8 mouse cellular contexts compared by ENCODE assay signal in genomic region chr19:21472121-21472780, GRCm38 (mm10). TPM values are rescaled to one million over a fixed set of nuclear protein-coding genes. Genes with fewer than 3 reads are reported as not detected.
A peak's percentile ranks its signal among the peaks of the same experiment; 100 is the strongest.
DNase-seq lines count a peak whose midpoint lies in the region; ATAC-seq and TF ChIP-seq lines count a peak whose summit lies in the region.

No protein-coding gene starts in this region.

- H3K27me3 ChIP-seq in lung, embryonic 15.5 days, result peaks cover 26% of the 10 kb centered on the region
- H3K27me3 ChIP-seq in thymus, adult 2 months (ENCODE audit: control insufficient read depth, insufficient read depth, low read length), result no peaks in the 10 kb centered on the region; the same call in 1 of the 2 replicates

- H3K4me2 ChIP-seq in lung, embryonic 15.5 days, result peak overlapping the region; percentile 82

- H3K36me3 ChIP-seq in lung, embryonic 15.5 days, result no peaks in the 10 kb centered on the region
- no peaks in the 10 kb centered on the region for H3K36me3 ChIP-seq in thymus, adult 2 months (ENCODE audit: control insufficient read depth, insufficient read depth, low read length)

- 0 out of 2 replicates have a peak overlapping the region, but pooled peaks have one; percentile 22 for H3K9ac ChIP-seq in lung, embryonic 15.5 days

- ATAC-seq in lung, embryonic 15.5 days (ENCODE audit: borderline replicate concordance, extremely low read depth, low FRiP score, low TSS enrichment), result peak; percentile 57; the same call in 1 of the 2 replicates

- TF ChIP-seq POLR2A in bone marrow, adult 2 months (IDR thresholded peaks at IDR 0.05; ENCODE audit: borderline replicate concordance, control insufficient read depth, low read depth, low read length), result peak; percentile 89; the same call in 1 of the 2 replicates
- no peak for TF ChIP-seq POLR2A in thymus, adult 2 months (IDR thresholded peaks at IDR 0.05; ENCODE audit: control insufficient read depth, extremely low read depth, insufficient read depth, low read length, poor library complexity)

- H3K4me1 ChIP-seq in bone marrow, adult 2 months (ENCODE audit: control insufficient read depth, insufficient read depth, low read length), result no peaks in the 10 kb centered on the region; the same call in 1 of the 2 replicates
- H3K4me1 ChIP-seq in lung, embryonic 15.5 days, result no peaks in the 10 kb centered on the region
- no peaks in the 10 kb centered on the region for H3K4me1 ChIP-seq in thymus, adult 2 months (replicated peaks; ENCODE audit: control insufficient read depth, insufficient read depth, low read length)

- 1% methylated on average over 48 of the region's 48 CpGs for WGBS in bone marrow, adult 2 months
- WGBS in lung, embryonic 15.5 days, result 1% methylated on average over 48 of the region's 48 CpGs
- WGBS in thymus, adult 2 months, result 4% methylated on average over 48 of the region's 48 CpGs

- peak; percentile 69 for TF ChIP-seq CTCF in bone marrow, adult 2 months (IDR thresholded peaks at IDR 0.05; ENCODE audit: control insufficient read depth, insufficient read depth, low read length)
- TF ChIP-seq CTCF in thymus, adult 2 months (IDR thresholded peaks at IDR 0.05; ENCODE audit: borderline replicate concordance, control insufficient read depth, extremely low read depth, insufficient read depth, low read length, poor library complexity), result 0 out of 2 replicates have a peak, but pooled peaks have one; percentile 28

- DNase-seq in 3134 (ENCODE audit: extremely low read depth, insufficient read length, low spot score), result peak; percentile 4
- peak; percentile 27 for DNase-seq in forelimb bud, embryonic 11.5 days (ENCODE audit: low read depth, low spot score)
- DNase-seq in heart, postnatal 4 days, result peak; percentile 72
- DNase-seq in layer of hippocampus, adult 9-11 months, result peak; percentile 88
- DNase-seq in ovary, adult 18-20 months (ENCODE audit: low spot score), result peak; percentile 79
- DNase-seq in thymus, adult 2 months, result peak; percentile 19

- H3K9me3 ChIP-seq in lung, embryonic 15.5 days, result no peaks in the 10 kb centered on the region

- H3K4me3 ChIP-seq in bone marrow, adult 2 months (replicated peaks; ENCODE audit: control insufficient read depth, low read depth, low read length), result peak overlapping the region; percentile 96
- peak overlapping the region; percentile 35 for H3K4me3 ChIP-seq in lung, embryonic 15.5 days
- H3K4me3 ChIP-seq in thymus, adult 2 months (ENCODE audit: control insufficient read depth, insufficient read depth, low read length), result peak overlapping the region; percentile 25

- peak overlapping the region; percentile 97 for H3K27ac ChIP-seq in bone marrow, adult 2 months (ENCODE audit: control insufficient read depth, insufficient read depth, low read depth, low read length, poor library complexity)
- H3K27ac ChIP-seq in lung, embryonic 15.5 days, result no peak overlapping the region
- no peak overlapping the region for H3K27ac ChIP-seq in thymus, adult 2 months (ENCODE audit: control insufficient read depth, insufficient read depth, low read length)

RNA-seq across cellular contexts. Expression of gene Gda, which starts 1.0 kb away (rescaled TPM):
- polyA plus RNA-seq in bone marrow, adult 2 months (2011; ENCODE audit: insufficient read depth, insufficient read length, low replicate concordance, missing spikeins), result 51.2 TPM in 2 replicates
- 1 to 10 TPM; 1.2 to 2.9 TPM for total RNA-seq in heart, postnatal 4 days (2021)
- polyA plus RNA-seq in lung, embryonic 15.5 days (2015; fragmentation: Nextera tagmentation; extraction: Ambion mirVana), result 0.38 and 0.50 TPM in 2 replicates
- polyA plus RNA-seq in thymus, adult 2 months (2012; rRNA removed), result 1.4 and 1.9 TPM in 2 replicates

Comparison
In these comparisons a context has a peak if more than half of its experiments do, and no peak if none do; other contexts are left out.
1. DNase-seq: peak in every context shown above with its lines; median percentile 88 in layer of hippocampus, adult 9-11 months; 79 in ovary, adult 18-20 months; 72 in heart, postnatal 4 days; 27 in forelimb bud, embryonic 11.5 days; 19 in thymus, adult 2 months; 4 in 3134.
2. H3K4me3 ChIP-seq: peak in every context shown above with its lines; median percentile 96 in bone marrow, adult 2 months; 35 in lung, embryonic 15.5 days; 25 in thymus, adult 2 months.
3. RNA of gene Gda, which starts 1.0 kb away (polyA plus RNA-seq): 51.2 TPM in bone marrow, adult 2 months; 1.4 to 1.9 TPM in thymus, adult 2 months and 0.38 to 0.50 TPM in lung, embryonic 15.5 days; every median in the first group is over 10 times any median in the second.